Mouse (Mus musculus) cerebellum, postnatal 10 days (tissue): ENCODE data around the gene Zfp341.
A peak's percentile ranks its signal among the peaks of the same experiment; 100 is the strongest.

ENCODE experiments used
- DNase-seq, 2 experiments: peaks; one replicate each; pipeline ENCODE4 v3.0.0; 2021; ENCODE audit warnings: mixed read lengths in 2 of 2

Zfp341 gene

GRCm38 (mm10) chr2:154635826-154636225, 22.7 kb downstream of the Zfp341 start:
- DNase-seq = peak; percentile 70 to 75

DNA sequence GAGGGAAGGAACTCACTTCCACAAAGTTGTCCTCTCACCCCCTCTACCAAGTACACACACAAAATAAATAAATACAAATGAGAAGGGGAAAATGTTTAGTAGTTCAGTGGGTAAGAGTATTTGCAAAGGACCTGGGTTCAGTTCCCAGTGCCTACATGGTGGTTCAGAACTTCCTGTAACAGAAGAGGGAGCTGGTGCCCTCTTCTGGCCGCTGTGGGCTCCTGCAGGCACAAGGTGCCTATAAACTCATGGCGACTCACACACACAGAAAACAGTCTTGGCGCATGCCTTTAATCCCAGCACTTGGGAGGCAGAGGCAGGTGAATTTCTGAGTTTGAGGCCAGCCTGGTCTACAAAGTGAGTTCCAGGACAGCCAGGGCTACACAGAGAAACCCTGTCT, 25.4 kb downstream of the Zfp341 start:
- no peak for DNase-seq

- no peak for DNase-seq
These were observed 26.0 kb downstream of the Zfp341 start for GRCm38 (mm10) chr2:154639115-154639514.

- no peak for DNase-seq
These were observed 28.1 kb downstream of the Zfp341 start for GRCm38 (mm10) chr2:154641176-154641575.

DNA sequence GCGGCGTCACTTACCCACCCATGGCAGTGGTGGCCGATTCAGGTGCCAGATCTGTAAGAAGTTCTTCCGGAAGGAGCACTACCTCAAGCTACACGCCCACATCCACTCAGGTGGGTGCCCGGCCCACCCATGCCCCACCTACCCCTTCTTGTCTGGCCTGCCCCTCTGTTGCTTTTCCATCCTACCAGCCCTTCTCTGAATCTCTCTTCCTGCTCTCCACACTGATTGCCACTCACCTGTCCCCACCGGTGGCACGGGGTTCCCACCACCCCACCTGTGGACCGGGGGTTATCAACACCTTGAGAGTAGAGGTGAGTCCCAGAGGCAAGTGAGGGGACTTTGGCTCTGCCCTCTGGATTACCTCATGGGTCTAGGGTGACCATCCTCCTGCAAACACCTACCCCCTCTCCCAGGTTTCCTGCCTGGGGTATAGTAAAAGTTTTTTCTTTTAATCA, 28.9 kb downstream of the Zfp341 start:
- no peak for DNase-seq

DNA sequence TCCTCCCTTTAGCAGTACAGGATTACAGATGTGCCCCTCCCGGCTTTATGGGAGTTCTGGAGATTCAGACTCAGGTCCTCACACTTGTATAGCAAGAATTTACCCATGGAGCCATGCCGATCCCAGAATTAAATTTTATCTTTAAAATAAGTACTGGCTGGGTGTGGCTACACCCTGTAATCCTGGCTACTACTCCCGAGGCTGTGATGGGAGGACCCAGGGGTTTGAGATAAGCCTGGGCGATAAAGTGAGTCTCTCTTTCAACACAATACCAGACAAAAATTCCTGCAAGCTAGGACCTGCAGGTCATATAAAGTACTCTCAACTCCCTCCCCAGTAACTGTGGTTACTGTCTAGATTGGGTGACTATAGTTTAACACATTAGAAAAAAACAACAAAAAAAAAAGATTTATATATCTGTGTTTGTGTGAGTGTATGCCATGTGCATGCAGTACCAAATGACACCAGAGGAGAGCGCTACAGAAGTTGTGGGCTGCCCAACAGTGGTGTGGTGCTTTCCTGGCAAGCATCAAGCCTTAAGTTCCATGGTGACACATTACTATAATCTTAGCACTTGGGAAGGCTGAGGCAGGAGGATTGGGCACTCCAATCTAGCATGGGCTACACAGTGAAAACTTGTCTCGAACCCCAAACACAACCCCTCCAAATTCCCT, 29.8 kb downstream of the Zfp341 start:
- no peak for DNase-seq

DNA sequence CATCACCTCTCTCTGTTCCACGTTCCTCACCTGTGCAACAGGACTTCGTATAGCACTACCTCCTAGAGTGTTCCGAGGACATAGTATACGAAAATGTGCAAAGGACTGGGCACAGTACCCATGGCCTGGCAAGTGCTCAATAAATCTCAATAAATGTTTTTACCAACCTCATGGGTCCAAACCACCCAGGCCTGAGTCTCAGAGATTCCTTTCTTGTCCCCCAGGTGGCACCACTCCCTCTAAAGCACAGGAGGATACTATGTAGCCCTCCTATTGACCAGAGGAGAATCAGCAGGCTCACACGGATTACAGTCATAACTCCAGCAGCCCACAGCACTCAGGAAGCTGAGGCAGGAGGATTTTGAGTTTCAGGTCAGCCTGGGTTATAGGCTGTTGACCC, 33.5 kb downstream of the Zfp341 start:
- DNase-seq = peak; percentile 53 to 63

DNA sequence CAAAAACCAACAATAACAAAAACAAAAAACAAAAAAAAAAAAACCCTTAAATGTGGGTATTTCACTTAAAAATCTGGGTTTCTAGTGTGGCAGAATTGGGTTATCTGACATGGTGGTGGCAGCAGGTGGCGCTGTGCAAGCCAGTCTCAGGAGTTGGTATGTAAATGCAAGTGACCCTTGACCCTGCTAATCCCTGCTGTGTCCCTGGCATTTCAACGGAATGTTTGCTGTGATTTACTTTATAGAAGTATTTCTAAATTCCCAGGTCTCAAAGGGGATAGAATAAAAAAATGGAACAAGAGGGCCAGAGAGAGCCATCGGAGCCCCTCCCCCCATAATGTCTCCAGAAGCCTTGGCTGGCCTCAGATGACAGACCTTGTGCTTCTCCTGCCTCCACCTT, 35.0 kb downstream of the Zfp341 start:
- peak; percentile 63 for DNase-seq

DNA sequence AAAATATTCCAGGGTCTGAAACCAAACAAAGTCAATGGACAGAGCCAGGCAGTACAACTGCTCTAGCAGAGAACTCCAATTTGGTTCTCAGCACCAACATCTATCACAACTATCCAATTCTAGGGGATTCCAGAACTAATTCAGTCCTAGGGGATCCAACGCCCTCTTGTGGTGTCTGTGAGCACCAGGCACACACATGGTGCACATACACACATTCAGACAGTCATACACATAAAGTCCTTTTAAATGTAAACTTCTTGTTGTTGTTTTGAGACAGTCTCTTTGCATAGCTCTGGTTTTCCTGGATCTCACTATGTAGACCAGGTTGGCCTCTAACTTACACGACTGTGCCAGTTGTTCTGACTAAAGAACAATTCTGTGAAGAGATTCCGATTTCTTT, 37.3 kb downstream of the Zfp341 start:
- no peak for DNase-seq

DNA sequence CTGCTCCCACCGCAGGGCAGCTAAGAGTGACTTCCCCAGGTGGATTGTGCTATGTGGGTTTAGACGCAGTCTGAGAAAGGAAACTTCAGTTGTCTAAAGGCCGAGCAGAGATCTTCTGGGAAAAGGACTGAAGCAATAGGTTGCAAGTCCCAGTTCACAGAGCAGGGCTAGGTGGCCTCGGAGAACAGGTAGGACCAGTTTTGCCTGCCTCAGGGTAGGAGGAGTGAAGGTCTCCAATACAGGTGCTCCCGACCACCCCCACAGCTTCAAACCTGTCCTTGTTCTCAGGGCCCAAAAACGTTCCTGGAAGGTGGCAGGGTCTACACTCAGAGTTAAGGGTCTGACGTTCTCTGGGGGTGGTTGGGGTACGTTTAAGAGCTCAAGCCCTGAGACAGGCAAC, 38.3 kb downstream of the Zfp341 start, which contains the start of gene Chmp4b:
Gene Chmp4b (plus strand): TSS at position 343 of the 400 bp plus-strand sequence.
- DNase-seq = no peak

GRCm38 (mm10) chr2:154654976-154655375, 41.9 kb downstream of the Zfp341 start:
- DNase-seq = no peak

- DNase-seq = no peak
These were observed 42.8 kb downstream of the Zfp341 start for GRCm38 (mm10) chr2:154655878-154656414.

- DNase-seq = peak; percentile 97 to 98
These were observed 43.8 kb downstream of the Zfp341 start for GRCm38 (mm10) chr2:154656710-154657485.

DNA sequence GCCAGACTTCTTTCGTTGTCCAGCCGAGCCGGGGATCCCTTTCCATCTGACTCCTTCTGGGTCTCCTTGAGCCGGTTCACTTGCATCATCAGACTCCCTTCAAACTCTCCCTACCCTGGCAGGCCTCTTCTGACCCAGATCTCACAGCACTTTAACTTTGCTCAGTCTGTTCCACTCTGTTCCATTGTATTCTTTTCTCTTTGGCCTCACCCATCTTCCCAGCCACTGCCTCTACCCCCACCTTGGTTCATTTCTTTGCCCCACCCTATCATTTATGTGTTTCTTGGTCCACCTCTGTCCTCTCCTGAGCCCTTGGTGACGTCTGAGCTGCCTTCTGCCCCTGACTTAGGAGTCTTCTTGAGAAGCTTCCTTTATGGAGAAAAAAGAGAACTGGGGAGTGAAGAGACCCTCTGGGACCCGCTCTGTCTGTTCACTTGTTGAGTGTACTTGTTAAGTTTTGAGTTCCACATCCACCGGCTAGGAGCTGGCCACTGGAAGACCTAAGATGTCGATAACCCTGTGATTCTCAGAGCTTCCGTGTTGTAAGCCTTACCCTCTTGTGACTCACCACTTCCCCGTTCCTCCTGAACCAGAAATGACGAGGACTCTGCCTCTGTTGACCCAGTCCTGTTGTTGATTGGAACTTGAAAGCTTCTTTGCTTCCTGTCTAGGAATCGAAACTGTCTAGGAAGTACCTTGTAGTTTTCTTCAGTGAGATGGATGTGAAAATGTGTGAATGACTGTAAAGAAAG, 44.6 kb downstream of the Zfp341 start:
- DNase-seq = no peak

- no peak for DNase-seq
These were observed 46.0 kb downstream of the Zfp341 start for GRCm38 (mm10) chr2:154659070-154659469.

- no peak for DNase-seq
These were observed 46.5 kb downstream of the Zfp341 start for GRCm38 (mm10) chr2:154659531-154660074.

- no peak for DNase-seq
These were observed 55.6 kb downstream of the Zfp341 start for GRCm38 (mm10) chr2:154668680-154669079.

GRCm38 (mm10) chr2:154670106-154670505, 57.0 kb downstream of the Zfp341 start:
- DNase-seq = peak in 1 of 2 experiments; percentile 14

- peak in 1 of 2 experiments; percentile 3 for DNase-seq
These were observed 57.6 kb downstream of the Zfp341 start for GRCm38 (mm10) chr2:154670741-154671140.

DNA sequence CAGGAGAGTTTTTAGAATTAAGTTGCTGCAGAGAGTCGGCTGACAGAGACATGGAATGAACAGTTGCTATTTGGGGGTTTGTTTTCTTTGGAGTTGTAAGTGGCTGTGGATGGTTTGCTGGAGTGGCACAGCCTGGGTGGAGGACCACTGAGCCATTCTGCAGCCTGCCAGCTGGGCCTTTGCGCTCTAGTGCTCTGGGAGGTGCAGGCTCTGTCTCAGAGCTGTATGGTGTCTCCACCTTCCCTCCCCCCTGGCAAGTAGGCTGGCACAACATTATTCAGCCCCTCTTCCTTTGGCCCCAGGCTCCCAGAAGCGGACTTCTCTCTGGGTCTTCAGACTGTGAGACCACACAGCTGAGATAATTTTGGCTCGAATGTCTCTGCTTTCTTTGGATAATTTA, 60.9 kb downstream of the Zfp341 start:
- peak in 1 of 2 experiments; percentile 44 for DNase-seq

DNA sequence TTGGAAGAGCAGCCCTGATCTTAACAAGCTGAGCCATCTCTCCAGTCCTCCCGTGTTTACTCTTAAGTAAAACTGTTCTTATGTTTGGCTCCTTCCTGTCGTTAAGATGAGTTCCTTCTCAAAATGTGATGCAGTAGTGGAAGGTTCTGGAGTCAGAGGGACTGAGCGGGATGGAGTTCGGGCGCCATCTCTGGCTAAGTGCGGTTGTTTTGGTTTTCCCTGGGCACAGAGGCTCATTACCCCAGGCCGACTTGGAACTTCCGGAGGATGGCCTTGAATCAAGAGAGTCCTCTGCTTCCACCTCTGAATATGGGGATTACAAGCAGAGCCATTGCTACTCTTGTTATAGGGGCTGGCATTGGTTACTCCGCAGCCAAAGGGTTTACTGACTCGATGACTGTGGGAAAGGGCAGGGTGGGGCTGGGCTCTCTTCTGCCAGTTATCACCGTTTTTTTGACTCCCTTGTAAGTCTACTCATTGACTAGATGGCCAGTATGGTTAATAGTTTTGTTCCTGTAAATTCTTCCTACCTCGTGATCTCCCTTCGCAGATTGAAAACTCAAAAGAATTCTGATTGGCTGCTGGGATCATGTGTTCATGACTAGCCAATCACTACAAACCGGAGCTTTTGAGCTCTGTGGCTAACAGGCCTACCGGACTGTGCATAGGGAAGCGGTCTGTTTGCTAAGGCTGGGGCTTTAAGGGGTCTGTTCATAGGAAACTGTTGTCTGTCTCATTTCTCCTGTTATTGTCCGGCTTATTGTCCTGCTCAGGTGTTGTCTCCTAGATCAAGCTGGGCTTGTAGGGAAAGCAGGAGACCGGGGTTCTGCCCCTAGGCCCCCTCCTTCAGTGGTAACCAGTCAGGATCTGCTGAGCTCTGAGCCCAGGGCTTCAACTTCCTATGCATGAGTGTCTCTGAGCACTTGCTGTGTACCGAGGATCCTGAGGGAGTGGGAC, 63.8 kb downstream of the Zfp341 start:
- peak; percentile 62 to 78 for DNase-seq
